Mouse (Mus musculus) kidney, postnatal 25 days (tissue): Measurements from ENCODE around the gene Cox8c.
A peak's percentile ranks its signal among the peaks of the same experiment; 100 is the strongest.

ENCODE experiments used
- DNase-seq, 2 experiments: peaks; one replicate each; pipeline ENCODE4 v3.0.0; 2021; ENCODE audit warnings: mixed read lengths in 2 of 2

The Cox8c gene

DNA sequence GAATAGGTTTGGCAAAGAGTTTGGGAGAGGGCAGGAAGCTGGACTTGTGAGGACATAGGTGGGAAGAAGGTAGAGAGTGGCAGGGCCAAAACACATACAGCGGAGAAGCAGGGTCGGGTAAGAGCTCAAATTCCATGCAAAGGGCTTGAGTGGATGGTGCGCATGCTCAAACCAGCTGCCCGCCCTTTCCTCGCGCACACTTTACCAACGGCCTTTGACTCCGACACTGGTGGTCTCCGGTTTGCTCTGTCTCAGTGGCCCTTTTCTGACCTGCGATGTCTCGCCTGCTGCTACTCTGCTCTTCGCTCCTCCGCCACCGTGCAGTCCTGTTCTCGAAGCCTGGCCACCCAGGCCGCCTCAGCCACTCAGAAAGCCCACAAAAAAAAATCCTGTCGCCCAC lies at the start of gene Cox8c:
TSS of gene Cox8c (plus strand) at position 226 of the 400 bp plus-strand sequence.
- DNase-seq, result no peak

DNA sequence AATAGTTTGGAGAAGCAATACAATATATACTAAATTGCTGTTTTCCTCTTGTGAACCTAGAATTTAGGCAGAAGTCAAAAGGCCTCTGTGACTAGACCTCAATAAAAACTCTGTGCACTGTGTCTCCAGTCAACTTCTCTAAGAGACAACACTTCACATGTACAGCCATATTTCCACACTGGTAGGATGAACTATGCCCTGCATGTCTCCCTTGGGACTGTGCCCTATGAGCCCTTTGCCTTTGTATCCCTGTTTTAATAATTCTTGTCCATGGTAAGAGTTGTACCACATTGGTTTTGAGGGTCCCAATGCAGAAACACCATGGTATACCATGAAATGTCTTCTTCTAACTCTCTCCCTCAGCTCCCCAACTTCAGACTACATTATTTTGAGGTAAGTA lies 38.3 kb upstream of the Cox8c start:
- DNase-seq, result no peak

DNA sequence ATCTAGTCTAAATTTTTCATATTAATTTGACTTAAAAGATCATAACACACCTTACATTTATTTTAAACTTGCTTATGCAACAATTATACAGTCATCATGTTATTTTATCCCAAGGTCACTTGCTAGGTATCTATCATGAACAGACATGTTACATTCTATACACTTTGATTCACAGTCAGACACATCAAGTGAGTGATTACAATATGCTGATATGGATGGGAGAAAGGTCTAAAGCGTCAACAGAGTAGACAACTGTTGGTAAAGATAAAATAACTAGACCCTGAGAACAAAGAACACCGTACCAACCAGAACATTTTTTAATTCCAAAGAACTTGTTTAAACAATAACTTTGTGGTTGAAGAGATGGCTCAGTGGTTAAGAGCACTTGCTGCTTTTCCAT lies 29.3 kb upstream of the Cox8c start:
- no peak for DNase-seq

DNA sequence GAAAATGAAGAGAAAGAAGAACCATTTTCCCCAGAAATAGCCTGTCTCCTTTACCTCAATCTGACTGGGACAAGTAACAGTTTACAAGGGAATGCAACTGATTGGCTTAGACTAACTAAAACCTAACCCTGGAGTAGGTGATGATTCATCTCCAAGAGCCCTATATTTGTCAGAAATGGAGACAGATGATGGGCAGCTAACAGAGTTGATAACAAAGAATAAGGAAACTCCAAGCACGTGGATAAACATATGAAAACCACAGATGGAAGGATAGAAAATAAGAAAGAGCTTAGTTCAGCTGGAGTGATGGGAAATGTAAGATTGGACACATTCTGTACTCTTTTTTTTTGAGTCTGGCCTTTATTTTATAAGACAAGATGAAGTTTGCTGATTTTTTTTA lies 28.6 kb upstream of the Cox8c start:
- no peak for DNase-seq

DNA sequence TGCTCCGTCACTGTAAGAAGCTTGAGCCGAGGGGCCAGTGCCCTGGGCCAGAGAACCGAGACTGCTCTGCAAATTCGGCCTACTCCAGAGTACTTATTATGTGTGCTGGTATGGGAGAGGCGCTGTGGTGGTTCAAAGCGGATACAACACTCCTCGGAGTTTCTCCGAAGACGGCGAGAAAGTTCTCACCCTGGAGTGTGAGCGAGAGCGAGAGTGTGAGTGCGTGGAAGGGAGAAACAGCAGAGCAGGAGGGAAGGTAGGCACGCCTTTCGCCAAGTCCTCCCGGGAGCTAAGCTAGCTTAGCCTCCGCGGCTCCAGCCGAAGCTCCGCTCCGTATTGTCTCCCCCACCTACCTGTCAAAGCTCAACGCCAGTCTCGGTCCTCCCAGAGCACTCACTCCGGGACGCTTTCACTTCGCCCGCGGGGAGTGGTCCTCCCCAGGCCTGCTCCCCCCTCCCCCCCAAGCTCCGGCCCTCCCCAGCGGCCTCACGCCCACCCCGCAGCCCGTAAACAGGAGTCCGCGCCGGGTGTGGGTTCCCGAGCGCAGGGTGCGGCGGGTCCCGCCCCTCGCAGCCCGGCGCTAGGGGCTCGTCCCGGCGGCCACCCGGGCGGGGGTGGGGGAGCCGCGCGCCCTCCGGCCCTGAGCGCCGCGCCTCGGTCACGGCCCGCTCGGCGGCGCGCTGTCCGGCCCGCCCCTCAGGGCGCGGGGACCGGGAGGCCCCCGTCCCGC lies 21.6 kb upstream of the Cox8c start:
- peak; percentile 35 to 71 for DNase-seq

DNA sequence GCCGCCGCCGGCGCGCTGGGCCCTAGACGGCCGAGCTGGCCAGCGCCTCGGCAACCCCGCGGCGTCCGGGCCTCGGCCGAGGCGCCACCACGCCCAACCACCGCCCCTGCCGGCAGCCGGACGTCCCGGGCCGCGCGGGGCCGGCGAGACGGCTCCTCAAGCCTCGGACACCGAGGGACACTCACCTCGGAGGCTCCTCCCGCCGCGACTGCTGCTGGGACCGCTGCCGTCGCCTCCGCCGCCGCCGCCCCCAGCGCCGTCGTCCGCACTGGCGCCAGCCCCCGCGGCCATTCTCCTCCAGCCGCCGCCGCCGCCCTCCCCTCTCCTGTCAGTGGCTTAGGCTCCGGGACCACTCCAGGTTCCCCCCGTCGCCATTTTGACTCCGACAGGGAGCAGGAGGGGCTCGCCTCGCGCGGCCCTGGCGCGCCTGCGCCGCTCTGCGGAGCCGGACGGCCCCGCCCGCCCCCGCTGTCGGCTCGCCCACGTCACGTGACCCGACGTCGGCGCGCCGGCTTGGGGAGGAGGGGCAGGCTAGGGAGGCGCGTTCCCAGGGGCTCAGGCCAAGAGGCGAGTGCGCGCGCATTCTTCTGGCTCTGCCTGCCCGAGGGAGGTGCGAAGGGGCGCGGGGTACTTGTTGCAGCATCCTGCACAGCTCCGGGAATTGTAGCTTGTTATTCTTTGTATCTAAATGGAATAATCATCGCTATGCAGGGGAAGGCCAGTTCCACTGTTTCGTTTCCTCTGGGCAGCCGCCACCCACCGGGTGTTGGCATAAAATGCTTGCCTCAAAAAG lies 20.9 kb upstream of the Cox8c start, which contains the start of gene Btbd7:
TSS of gene Btbd7 (minus strand) at position 441 of the 793 bp plus-strand sequence.
- peak; percentile 98 to 99 for DNase-seq

DNA sequence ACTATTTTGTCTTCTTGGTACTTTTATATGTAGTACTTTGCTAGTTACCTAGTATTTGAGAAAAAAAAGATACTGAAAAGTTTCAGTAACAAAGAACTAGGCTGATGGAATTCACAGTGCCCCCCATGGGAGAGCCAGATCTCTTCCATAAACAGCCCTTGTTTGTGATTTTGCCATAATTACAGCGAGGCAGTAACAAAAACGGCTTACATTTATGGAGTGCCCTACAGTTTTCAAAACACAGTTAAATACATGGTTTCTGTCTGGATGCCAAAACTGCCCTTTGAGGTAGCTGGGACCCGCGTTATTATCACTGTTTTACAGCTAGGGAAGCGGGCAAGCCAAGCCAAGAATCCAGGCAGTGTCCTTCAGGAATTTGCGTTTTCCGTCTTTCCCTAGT lies 20.2 kb upstream of the Cox8c start:
- DNase-seq, result peak in 1 of 2 experiments; percentile 15

DNA sequence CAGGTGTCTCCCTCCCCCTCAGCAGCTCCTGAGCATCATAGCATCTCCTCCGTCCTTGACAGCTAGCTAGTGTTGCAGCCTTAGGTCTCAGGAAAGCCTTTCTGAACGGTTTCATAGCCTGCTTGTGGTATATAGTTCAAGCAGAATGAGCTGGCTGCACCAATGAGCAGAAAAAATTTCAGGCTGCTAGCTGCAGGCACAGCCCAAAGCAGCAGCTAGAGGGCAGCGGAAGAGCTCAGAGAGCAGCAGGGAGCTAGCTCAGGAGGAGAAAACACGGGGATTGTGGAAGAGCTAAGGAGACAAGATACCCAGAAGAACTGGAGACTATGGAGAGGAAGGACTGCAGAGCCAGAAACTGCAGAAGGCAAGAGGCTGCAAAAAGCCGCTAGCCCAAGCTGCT lies 13.4 kb upstream of the Cox8c start:
- no peak for DNase-seq

DNA sequence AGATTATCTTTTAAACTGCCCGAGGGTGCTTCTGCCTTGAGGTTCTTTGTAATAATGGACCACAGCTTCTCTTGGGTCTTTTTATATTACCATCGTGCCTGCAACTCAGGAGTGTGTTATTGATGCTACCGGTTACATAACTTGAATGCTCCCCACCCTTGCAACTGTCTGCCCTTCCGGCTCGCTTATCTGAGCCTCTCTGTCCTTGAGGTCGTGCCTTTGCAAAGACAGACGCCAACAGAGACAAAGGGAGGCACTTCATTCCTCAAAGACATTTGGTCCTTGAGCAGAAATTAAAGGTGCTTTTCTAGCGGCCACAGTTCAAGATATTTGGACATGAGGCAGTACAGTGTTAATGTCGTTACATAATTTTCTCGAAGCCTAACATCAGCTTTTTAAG lies 11.8 kb upstream of the Cox8c start:
- no peak for DNase-seq

DNA sequence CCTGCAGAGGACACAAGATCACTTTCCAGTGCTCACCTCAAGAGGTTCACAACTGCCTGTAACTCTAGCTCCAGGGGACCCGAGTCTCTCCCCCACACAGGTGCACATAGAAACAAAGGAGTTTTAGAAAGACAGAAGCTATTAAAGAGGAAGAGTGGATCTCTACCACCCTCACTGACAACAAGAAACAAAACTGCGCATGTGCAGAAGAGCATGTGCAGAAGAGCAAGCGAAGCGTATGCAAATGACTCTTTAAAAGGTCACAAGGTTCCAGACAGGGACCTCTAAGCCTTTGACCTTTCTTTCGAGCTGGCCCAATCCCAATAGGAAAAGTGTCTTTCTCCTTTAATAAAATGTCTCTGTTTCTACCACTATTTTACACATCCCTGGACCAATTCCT lies 10.5 kb upstream of the Cox8c start:
- no peak for DNase-seq

DNA sequence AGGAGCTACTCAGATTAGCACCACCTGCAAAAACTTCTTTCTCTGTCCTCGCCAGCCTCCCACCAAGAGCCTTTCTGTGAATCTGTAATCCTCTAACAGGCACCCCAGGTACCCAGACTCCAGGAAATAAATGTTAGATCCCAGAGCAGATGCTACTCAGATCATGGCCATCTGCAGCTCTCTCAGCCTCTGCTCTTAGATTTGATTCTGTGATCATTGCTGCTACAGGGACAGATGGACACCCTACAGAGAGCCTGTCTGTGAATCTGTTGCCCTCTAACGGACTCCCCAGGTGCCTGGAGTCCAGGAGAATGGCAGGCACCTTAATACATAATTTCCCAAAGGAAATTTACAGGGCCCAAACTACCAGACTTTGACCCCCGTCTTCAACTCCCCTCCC lies 9.1 kb downstream of the Cox8c start:
- DNase-seq, result no peak

DNA sequence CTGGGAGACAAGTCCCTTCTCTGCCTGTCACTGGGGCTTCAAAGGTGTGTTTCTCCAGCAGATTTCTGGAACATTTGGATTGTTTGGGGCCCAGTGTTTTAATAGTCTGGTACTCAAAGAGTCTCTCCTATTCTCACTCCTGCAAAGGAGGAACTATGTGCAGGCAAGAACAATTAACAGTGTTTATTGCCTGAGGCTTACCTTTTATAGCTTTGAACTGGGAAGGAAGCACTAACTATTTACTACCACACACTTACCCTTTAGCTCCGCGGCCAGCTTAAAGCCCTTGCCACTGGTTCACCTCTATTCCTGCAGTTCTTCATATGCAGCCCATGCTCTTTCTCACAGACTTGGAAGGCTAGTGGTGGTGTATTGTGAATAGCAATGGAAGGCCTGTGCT lies 17.0 kb downstream of the Cox8c start:
- DNase-seq, result no peak

DNA sequence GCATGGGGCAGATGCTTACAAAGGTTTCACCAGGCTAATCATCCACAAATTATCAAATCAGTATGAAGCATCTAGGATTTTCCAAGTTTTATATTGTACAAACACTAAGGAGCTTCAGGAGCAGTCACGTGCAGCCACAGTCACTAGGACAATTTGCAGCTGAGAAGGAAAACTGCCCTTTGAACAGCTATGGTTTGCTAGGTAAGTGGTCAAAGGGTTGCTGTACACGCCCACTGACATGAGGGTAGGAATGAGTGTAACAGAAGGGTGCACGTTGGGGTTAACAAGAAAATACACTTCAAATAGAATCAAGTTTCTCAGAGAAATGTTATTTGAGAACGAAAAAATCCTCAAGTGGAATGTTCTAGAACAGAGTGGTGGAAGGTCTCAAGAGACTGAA lies 30.6 kb downstream of the Cox8c start:
- peak; percentile 34 to 42 for DNase-seq

DNA sequence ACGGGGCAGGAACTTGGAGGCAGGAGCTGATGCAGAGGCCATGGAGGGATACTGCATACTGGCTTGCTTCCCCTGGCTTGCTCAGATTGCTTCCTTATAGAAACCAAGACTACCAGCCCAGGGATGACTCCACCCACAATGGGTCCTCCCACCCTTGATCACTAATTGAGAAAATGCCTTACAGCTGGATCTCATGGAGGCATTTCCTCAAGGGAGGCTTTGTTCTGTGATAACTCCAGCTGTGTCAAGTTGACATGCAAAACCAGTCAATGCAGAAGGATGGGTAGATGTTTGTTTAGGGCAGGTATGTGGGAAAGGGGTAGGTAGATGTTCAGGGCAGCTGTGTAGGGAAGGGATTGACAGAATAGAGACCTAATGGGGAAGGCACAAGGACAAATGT lies 31.2 kb downstream of the Cox8c start:
- no peak for DNase-seq

DNA sequence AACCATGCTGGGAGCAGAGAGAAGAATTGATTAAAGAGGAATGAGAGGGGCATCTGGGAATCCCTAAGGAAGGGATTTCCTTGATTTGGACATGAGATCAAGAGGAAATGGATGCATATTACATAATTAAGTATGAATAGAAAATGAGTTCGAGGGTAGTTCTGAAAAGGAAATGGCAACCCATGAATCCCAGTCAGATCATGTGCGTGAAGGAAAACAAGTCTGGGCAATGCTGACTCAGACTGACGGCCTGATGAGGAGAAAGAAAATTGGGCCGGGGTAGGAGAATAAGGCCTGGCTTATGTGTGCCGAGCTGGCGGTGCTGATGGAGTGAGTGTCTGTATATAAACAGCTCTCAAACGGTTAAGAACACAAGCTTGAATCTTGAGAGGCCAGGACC lies 31.7 kb downstream of the Cox8c start:
- no peak for DNase-seq

DNA sequence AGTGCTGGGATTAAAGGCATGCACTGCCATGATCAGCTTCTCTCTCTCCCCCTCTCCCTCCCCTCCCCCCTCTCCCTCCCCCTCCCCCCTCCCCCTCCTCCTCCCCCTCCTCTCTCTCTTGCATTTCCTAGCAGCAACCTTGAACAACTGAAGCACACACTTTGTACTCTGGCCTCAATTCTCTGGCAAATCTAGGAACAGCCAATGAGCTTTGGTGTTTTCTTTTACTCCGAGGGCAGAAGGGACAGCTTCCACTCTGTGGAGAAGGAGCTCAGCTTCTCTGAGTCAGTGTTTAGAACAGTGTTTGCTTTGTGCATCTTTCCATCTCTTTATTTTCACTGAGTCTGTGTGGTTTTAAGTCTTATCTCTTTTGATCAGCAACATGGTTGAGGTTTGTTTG lies 36.8 kb downstream of the Cox8c start:
- DNase-seq, result no peak

DNA sequence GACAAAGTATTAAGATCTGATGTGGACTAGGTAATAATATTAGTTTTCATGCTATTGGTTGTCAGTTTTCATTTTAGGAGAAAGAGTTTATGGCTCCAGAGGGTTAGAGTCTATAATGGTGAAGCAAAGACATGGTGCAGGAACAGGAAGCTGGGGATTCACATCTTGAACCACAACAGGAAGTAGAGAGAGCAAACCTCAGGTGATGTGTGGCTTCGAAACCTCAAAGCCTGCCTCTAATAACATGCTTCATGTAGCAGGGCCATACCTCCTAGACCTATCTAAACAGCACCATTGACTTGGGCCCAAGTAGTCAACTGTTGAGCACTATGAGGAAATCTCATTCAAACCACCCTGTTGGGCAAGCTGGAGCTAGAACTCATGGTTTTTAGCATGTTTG lies 46.5 kb downstream of the Cox8c start:
- DNase-seq, result no peak

DNA sequence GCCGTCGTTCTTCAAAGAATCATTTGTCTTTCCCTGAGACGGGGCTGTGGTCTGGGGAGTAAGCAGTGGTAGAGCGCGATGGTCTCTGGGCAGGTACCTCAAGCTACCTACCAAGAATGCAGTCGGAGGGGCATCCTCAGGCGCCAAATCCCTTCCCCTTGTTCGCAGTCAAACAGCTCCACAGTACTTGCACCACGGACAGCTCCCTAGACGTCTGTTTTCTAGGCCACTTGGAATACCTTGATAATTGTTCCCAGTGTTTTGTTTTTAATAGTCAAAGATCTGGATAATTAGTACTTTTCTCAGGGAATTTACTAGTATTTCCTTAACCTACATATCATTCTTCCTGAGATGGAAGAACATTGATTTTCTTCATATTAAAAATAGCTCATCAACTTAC lies 48.7 kb downstream of the Cox8c start:
- no peak for DNase-seq

DNA sequence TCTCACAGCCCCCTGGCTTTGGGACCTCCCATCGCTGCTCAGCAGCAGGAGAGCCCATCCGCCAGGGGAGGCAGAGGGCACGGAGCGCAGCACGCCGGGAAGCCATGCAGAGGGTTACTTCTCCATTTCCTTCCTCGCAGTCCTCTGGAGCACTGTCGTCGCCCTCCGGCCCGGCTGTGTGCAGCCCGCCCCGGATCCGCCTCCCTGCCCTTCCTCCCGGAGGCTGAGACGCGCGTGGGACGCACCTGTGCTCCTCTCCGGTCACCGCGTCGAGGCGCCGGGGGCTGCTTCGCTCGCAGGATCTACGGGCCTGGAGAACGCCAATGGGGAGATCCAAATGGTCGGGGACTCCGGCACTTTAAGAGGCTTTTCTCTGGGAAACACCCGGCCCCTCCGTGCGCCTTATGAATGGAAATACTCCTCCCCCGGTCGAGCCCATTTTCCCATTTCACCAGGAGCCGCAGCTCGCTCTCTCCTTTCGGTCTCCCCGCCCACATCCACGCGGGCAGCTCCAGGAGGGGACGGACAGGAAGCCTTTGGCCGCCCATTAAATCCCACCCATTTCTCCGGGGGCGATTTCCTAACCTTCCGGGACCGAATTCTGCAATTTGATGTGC lies 49.8 kb downstream of the Cox8c start, which contains the start of gene Unc79:
TSS of gene Unc79 (plus strand) at position 82 of the 617 bp plus-strand sequence.
- DNase-seq, result peak; percentile 8 to 52

DNA sequence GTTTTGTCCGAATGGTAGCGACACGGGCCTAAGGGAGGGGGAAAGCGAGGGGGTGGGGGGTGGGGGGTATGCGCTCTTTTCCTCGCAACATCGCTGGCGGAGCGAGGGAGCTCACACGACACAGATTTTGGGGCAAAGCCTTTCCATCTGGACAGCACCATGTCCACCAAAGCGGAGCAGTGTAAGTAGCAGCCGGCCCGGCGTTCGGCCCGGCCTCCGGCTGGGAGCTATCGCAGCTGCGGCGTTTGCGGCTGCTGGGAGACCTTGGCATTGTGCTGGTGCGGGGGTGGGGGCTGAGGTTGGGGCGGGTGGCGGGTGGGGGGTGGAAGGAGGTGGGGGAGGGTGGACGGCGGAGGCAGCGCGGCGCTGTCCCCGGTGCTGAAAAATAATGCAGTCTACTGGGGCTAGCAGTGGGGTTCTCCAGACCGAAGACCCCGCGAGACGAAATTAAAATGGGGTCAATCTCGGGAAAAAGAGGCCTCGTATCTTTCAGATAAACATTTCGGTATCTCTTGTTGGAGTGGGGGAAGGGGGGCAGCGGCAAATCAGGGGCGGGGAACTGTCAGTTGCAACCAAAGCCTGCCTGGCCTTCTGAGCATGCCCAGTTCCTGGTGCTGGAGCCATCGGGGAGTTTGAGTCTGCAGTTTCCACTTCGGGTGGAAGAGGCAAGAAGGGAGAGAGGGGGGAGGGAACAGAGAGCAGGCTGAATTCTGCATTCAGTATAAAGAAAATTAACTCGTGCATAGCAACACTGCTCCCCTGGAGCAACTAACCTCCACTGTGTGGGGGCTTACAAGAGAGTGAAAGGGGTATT lies 50.5 kb downstream of the Cox8c start:
- DNase-seq, result peak; percentile 58
